Mouse (Mus musculus): ENCODE measurements around the gene Cdk18.
A peak's percentile ranks its signal among the peaks of the same experiment; 100 is the strongest.

The Cdk18 gene

GRCm38 (mm10) chr1:132113098-132113497, 26.4 kb downstream of the Cdk18 start:
- DNase-seq (ENCODE audit: low spot score in 2 of 2) = no peak

- DNase-seq (ENCODE audit: low spot score in 2 of 2) = no peak
These were observed 27.1 kb downstream of the Cdk18 start for GRCm38 (mm10) chr1:132112426-132112825.

- no peak for DNase-seq (ENCODE audit: low spot score in 2 of 2)
These were observed 28.1 kb downstream of the Cdk18 start for GRCm38 (mm10) chr1:132111411-132111810.

GRCm38 (mm10) chr1:132109368-132109767, 30.1 kb downstream of the Cdk18 start:
- DNase-seq (ENCODE audit: low spot score in 2 of 2) = no peak

GRCm38 (mm10) chr1:132104353-132104752, 35.1 kb downstream of the Cdk18 start:
- no peak for DNase-seq (ENCODE audit: low spot score in 2 of 2)

- DNase-seq (ENCODE audit: low spot score in 2 of 2) = peak; percentile 38
These were observed 37.4 kb downstream of the Cdk18 start for GRCm38 (mm10) chr1:132101953-132102697.

GRCm38 (mm10) chr1:132099775-132100174, 39.7 kb downstream of the Cdk18 start:
- DNase-seq (ENCODE audit: low spot score in 2 of 2) = no peak

- DNase-seq (ENCODE audit: low spot score in 2 of 2) = no peak
These were observed 40.5 kb downstream of the Cdk18 start for GRCm38 (mm10) chr1:132099016-132099415.

- no peak for DNase-seq (ENCODE audit: low spot score in 2 of 2)
These were observed 41.4 kb downstream of the Cdk18 start for GRCm38 (mm10) chr1:132098076-132098475.

- DNase-seq (ENCODE audit: low spot score in 2 of 2) = peak; percentile 11 to 19
These were observed 44.0 kb downstream of the Cdk18 start for GRCm38 (mm10) chr1:132095356-132096004.

GRCm38 (mm10) chr1:132093269-132093668, 46.2 kb downstream of the Cdk18 start:
- no peak for DNase-seq (ENCODE audit: low spot score in 2 of 2)

- DNase-seq (ENCODE audit: low spot score in 2 of 2) = no peak
These were observed 49.2 kb downstream of the Cdk18 start for GRCm38 (mm10) chr1:132090266-132090665.

GRCm38 (mm10) chr1:132089767-132090166, 49.7 kb downstream of the Cdk18 start:
- DNase-seq (ENCODE audit: low spot score in 2 of 2) = no peak

- no peak for DNase-seq (ENCODE audit: low spot score in 2 of 2)
These were observed 51.3 kb downstream of the Cdk18 start for GRCm38 (mm10) chr1:132088181-132088671.

- DNase-seq (ENCODE audit: low spot score in 2 of 2) = no peak
These were observed 54.1 kb downstream of the Cdk18 start for GRCm38 (mm10) chr1:132085181-132086049.

- no peak for DNase-seq (ENCODE audit: low spot score in 2 of 2)
These were observed 61.1 kb downstream of the Cdk18 start for GRCm38 (mm10) chr1:132078413-132078812.

- DNase-seq (ENCODE audit: low spot score in 2 of 2) = no peak
These were observed 63.9 kb downstream of the Cdk18 start for GRCm38 (mm10) chr1:132075576-132075975.

- DNase-seq (ENCODE audit: low spot score in 2 of 2) = no peak
These were observed 68.8 kb downstream of the Cdk18 start for GRCm38 (mm10) chr1:132070659-132071058.

- no peak for DNase-seq (ENCODE audit: low spot score in 2 of 2)
These were observed 70.0 kb downstream of the Cdk18 start for GRCm38 (mm10) chr1:132069436-132069835.

- peak; percentile 27 to 30 for DNase-seq (ENCODE audit: low spot score in 2 of 2)
These were observed 71.9 kb downstream of the Cdk18 start, which contains the start of gene Mfsd4a for GRCm38 (mm10) chr1:132067261-132068255. Gene Mfsd4a (minus strand): TSS chr1:132068062.

Data from spleen, postnatal 36 days (tissue).